Mouse (Mus musculus): ENCODE measurements around the gene Olfr332. TPM values are rescaled to one million over a fixed set of nuclear protein-coding genes. Genes with fewer than 3 reads are reported as not detected.
"Not testable (repeated sequence)": the region's sequence is repeated elsewhere in the genome, so short reads cannot be mapped to it uniquely, and the experiment has no call there.

The Olfr332 gene
- polyA plus RNA-seq (2015; fragmentation: Nextera tagmentation; extraction: Ambion mirVana) = not detected in 2 replicates

GRCm38 (mm10) chr11:58492455-58492854 lies at the start of gene Olfr332:
Gene Olfr332 (minus strand): TSS chr11:58492555.
- H3K4me2 ChIP-seq (ENCODE audit: low read depth, low read length) = no peak within 1 kb of the TSS
- no peaks in the 10 kb centered on the region for H3K4me1 ChIP-seq (ENCODE audit: control insufficient read depth, low read depth, low read length)
- no peak within 1 kb of the TSS for H3K4me3 ChIP-seq (ENCODE audit: low read depth, low read length)
- H3K9ac ChIP-seq (ENCODE audit: low read depth, low read length) = no peak within 1 kb of the TSS
- H3K27me3 ChIP-seq (ENCODE audit: control insufficient read depth, insufficient read depth, low read depth, low read length) = no peaks in the 10 kb centered on the region
- 63% methylated on average over 2 of the region's 2 CpGs for WGBS (ENCODE audit: insufficient replicate concordance)
- no peak for ATAC-seq (ENCODE audit: low read depth)
- no peak within 1 kb of the TSS for H3K27ac ChIP-seq (ENCODE audit: low read length)
- no peaks in the 10 kb centered on the region for H3K9me3 ChIP-seq (replicated peaks; ENCODE audit: control insufficient read depth, low read length)
- no peaks in the 10 kb centered on the region for H3K36me3 ChIP-seq (ENCODE audit: control insufficient read depth, insufficient read depth)

GRCm38 (mm10) chr11:58534736-58535135 lies 42.4 kb upstream of the Olfr332 start, which contains the start of gene Olfr330:
Gene Olfr330 (minus strand): TSS chr11:58534836.
- H3K27ac ChIP-seq (ENCODE audit: low read length); H3K4me3 ChIP-seq (ENCODE audit: low read depth, low read length); H3K4me2 ChIP-seq (ENCODE audit: low read depth, low read length); ATAC-seq (ENCODE audit: low read depth); H3K27me3 ChIP-seq (ENCODE audit: control insufficient read depth, insufficient read depth, low read depth, low read length); H3K4me1 ChIP-seq (ENCODE audit: control insufficient read depth, low read depth, low read length); H3K36me3 ChIP-seq (ENCODE audit: control insufficient read depth, insufficient read depth); H3K9ac ChIP-seq (ENCODE audit: low read depth, low read length); H3K9me3 ChIP-seq (replicated peaks; ENCODE audit: control insufficient read depth, low read length): not testable (repeated sequence)

- ATAC-seq (ENCODE audit: low read depth); H3K36me3 ChIP-seq (ENCODE audit: control insufficient read depth, insufficient read depth); H3K9me3 ChIP-seq (replicated peaks; ENCODE audit: control insufficient read depth, low read length); H3K4me1 ChIP-seq (ENCODE audit: control insufficient read depth, low read depth, low read length); H3K27ac ChIP-seq (ENCODE audit: low read length); H3K9ac ChIP-seq (ENCODE audit: low read depth, low read length); H3K4me3 ChIP-seq (ENCODE audit: low read depth, low read length); H3K27me3 ChIP-seq (ENCODE audit: control insufficient read depth, insufficient read depth, low read depth, low read length); H3K4me2 ChIP-seq (ENCODE audit: low read depth, low read length): not testable (repeated sequence)
- 66% methylated on average over 7 of the region's 9 CpGs for whole genome bisulfite sequencing (ENCODE audit: insufficient replicate concordance)
Observed at GRCm38 (mm10) chr11:58519756-58520155, 27.4 kb upstream of the Olfr332 start.

- H3K27ac ChIP-seq (ENCODE audit: low read length); H3K9ac ChIP-seq (ENCODE audit: low read depth, low read length); ATAC-seq (ENCODE audit: low read depth); H3K9me3 ChIP-seq (replicated peaks; ENCODE audit: control insufficient read depth, low read length); H3K36me3 ChIP-seq (ENCODE audit: control insufficient read depth, insufficient read depth); H3K4me2 ChIP-seq (ENCODE audit: low read depth, low read length); H3K4me3 ChIP-seq (ENCODE audit: low read depth, low read length); H3K4me1 ChIP-seq (ENCODE audit: control insufficient read depth, low read depth, low read length); H3K27me3 ChIP-seq (ENCODE audit: control insufficient read depth, insufficient read depth, low read depth, low read length): not testable (repeated sequence)
- 82% methylated on average over 16 of the region's 18 CpGs for WGBS (ENCODE audit: insufficient replicate concordance)
Observed at GRCm38 (mm10) chr11:58518916-58519315, 26.6 kb upstream of the Olfr332 start.

DNA sequence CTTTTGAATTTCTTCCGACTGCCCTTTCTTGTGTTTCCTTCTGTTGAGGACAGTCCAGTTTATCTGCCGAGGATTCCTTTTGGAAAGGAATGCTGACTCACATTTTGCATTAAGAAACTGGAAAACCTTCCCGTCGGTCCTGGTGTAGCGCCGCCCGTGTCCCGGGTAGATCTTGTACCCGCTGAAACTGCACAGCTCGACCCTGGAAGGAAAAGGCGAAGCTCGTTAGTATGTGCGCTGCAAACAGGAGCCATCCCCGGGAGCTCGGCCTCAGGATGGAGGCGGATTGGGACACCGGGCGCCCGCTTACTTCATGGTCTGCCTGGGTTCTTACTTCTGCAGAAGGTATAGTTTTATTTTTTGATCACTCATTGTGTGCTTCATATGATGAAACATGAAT lies 16.7 kb upstream of the Olfr332 start:
- not testable (repeated sequence) for ATAC-seq (ENCODE audit: low read depth)

DNA sequence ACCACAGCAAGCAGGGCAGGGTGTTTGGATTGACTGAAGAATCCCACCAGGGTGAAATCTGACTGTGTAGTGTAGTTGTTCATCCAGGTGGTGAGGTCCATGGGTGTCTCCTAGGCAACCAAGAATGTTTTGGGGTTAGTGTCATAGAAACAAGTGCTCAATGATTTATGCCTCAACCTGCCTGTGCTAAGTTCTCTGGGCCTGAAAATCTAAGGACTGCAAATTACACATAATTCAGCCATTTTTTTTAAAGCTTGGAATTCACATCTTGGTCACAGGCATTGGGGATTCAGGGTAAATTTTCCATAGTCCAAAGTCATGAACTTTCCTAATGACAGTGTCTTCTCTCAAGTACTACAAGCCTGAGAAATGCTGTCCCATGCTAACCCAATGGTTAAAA lies 10.1 kb upstream of the Olfr332 start, which contains the start of gene Olfr331:
Olfr331 (minus strand) TSS at position 101 of the 400 bp plus-strand sequence.
- not testable (repeated sequence) for H3K4me1 ChIP-seq (ENCODE audit: control insufficient read depth, low read depth, low read length); H3K36me3 ChIP-seq (ENCODE audit: control insufficient read depth, insufficient read depth); H3K9me3 ChIP-seq (replicated peaks; ENCODE audit: control insufficient read depth, low read length); ATAC-seq (ENCODE audit: low read depth); H3K4me3 ChIP-seq (ENCODE audit: low read depth, low read length); H3K9ac ChIP-seq (ENCODE audit: low read depth, low read length); H3K4me2 ChIP-seq (ENCODE audit: low read depth, low read length); H3K27ac ChIP-seq (ENCODE audit: low read length); H3K27me3 ChIP-seq (ENCODE audit: control insufficient read depth, insufficient read depth, low read depth, low read length)

More for the DNA sequence above, 16.7 kb upstream of the Olfr332 start:
- 76% methylated on average over 19 of the region's 19 CpGs for WGBS (ENCODE audit: insufficient replicate concordance)
- not testable (repeated sequence) for H3K36me3 ChIP-seq (ENCODE audit: control insufficient read depth, insufficient read depth); H3K27me3 ChIP-seq (ENCODE audit: control insufficient read depth, insufficient read depth, low read depth, low read length); H3K27ac ChIP-seq (ENCODE audit: low read length); H3K4me1 ChIP-seq (ENCODE audit: control insufficient read depth, low read depth, low read length); H3K9ac ChIP-seq (ENCODE audit: low read depth, low read length); H3K9me3 ChIP-seq (replicated peaks; ENCODE audit: control insufficient read depth, low read length); H3K4me3 ChIP-seq (ENCODE audit: low read depth, low read length); H3K4me2 ChIP-seq (ENCODE audit: low read depth, low read length)

GRCm38 (mm10) chr11:58499290-58499689 lies 6.9 kb upstream of the Olfr332 start:
- Histone ChIP-seq H3K36me3 (ENCODE audit: control insufficient read depth, insufficient read depth) (no peaks in the 10 kb centered on the region), H3K4me1 (ENCODE audit: control insufficient read depth, low read depth, low read length) (no peaks in the 10 kb centered on the region), H3K27ac (ENCODE audit: low read length) (no peak overlapping the region), H3K9ac (ENCODE audit: low read depth, low read length) (no peak overlapping the region), H3K9me3 (replicated peaks; ENCODE audit: control insufficient read depth, low read length) (no peaks in the 10 kb centered on the region), H3K4me2 (ENCODE audit: low read depth, low read length) (no peak overlapping the region), H3K27me3 (ENCODE audit: control insufficient read depth, insufficient read depth, low read depth, low read length) (no peaks in the 10 kb centered on the region), H3K4me3 (ENCODE audit: low read depth, low read length) (no peak overlapping the region)
- ATAC-seq (ENCODE audit: low read depth) = no peak
- WGBS (ENCODE audit: insufficient replicate concordance) = 44% methylated on average over 3 of the region's 3 CpGs

DNA sequence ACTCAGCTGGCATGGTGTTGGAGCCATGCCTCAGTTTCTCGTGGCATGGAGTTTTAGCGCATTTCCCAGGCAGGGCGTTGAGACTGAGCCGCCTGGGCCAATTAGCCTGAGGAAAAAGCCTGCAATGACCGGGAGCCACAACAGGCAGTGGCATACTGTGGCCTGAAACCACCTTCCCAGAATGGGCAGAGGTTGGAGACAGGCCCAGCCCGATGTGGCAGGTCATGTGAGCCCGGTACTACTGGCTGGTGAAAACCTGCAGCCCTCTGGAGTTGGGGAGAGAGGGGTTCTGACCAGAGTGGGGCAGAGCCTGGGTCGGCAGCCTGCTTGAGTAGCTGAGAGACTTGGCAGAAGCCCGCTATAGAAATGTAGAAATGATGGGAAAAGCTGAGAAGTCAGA lies 6.4 kb upstream of the Olfr332 start:
- H3K4me1 ChIP-seq (ENCODE audit: control insufficient read depth, low read depth, low read length) = no peaks in the 10 kb centered on the region
- no peaks in the 10 kb centered on the region for H3K9me3 ChIP-seq (replicated peaks; ENCODE audit: control insufficient read depth, low read length)
- no peak for ATAC-seq (ENCODE audit: low read depth)
- H3K27ac ChIP-seq (ENCODE audit: low read length) = no peak overlapping the region
- WGBS (ENCODE audit: insufficient replicate concordance) = 61% methylated on average over 9 of the region's 9 CpGs
- no peak overlapping the region for H3K4me3 ChIP-seq (ENCODE audit: low read depth, low read length)
- H3K9ac ChIP-seq (ENCODE audit: low read depth, low read length) = no peak overlapping the region
- H3K27me3 ChIP-seq (ENCODE audit: control insufficient read depth, insufficient read depth, low read depth, low read length) = no peaks in the 10 kb centered on the region
- H3K36me3 ChIP-seq (ENCODE audit: control insufficient read depth, insufficient read depth) = no peaks in the 10 kb centered on the region
- H3K4me2 ChIP-seq (ENCODE audit: low read depth, low read length) = no peak overlapping the region

- ATAC-seq (ENCODE audit: low read depth) = no peak
- no peaks in the 10 kb centered on the region for H3K9me3 ChIP-seq (replicated peaks; ENCODE audit: control insufficient read depth, low read length)
- no peak within 1 kb of the TSS for H3K4me3 ChIP-seq (ENCODE audit: low read depth, low read length)
- no peak within 1 kb of the TSS for H3K27ac ChIP-seq (ENCODE audit: low read length)
- no peaks in the 10 kb centered on the region for H3K36me3 ChIP-seq (ENCODE audit: control insufficient read depth, insufficient read depth)
- H3K9ac ChIP-seq (ENCODE audit: low read depth, low read length) = no peak within 1 kb of the TSS
- no peak within 1 kb of the TSS for H3K4me2 ChIP-seq (ENCODE audit: low read depth, low read length)
- H3K27me3 ChIP-seq (ENCODE audit: control insufficient read depth, insufficient read depth, low read depth, low read length) = no peaks in the 10 kb centered on the region
- no peaks in the 10 kb centered on the region for H3K4me1 ChIP-seq (ENCODE audit: control insufficient read depth, low read depth, low read length)
Observed at GRCm38 (mm10) chr11:58462170-58462569, 30.2 kb downstream of the Olfr332 start, which contains the start of gene Olfr30. Gene Olfr30 (minus strand): TSS chr11:58462270.

GRCm38 (mm10) chr11:58453592-58453991 lies 38.8 kb downstream of the Olfr332 start:
- no peak overlapping the region for H3K4me3 ChIP-seq (ENCODE audit: low read depth, low read length)
- 42% methylated on average over 4 of the region's 4 CpGs for WGBS (ENCODE audit: insufficient replicate concordance)
- H3K4me2 ChIP-seq (ENCODE audit: low read depth, low read length) = no peak overlapping the region
- ATAC-seq (ENCODE audit: low read depth) = no peak
- H3K4me1 ChIP-seq (ENCODE audit: control insufficient read depth, low read depth, low read length) = no peaks in the 10 kb centered on the region
- no peak overlapping the region for H3K27ac ChIP-seq (ENCODE audit: low read length)
- no peaks in the 10 kb centered on the region for H3K9me3 ChIP-seq (replicated peaks; ENCODE audit: control insufficient read depth, low read length)
- no peaks in the 10 kb centered on the region for H3K36me3 ChIP-seq (ENCODE audit: control insufficient read depth, insufficient read depth)
- no peak overlapping the region for H3K9ac ChIP-seq (ENCODE audit: low read depth, low read length)
- H3K27me3 ChIP-seq (ENCODE audit: control insufficient read depth, insufficient read depth, low read depth, low read length) = no peaks in the 10 kb centered on the region
